ENCODE assay signal across 8 mouse cellular contexts in genomic region chr2:38826189-38826588, GRCm38 (mm10).
DNase-seq lines count a peak whose midpoint lies in the region; ATAC-seq lines count a peak whose summit lies in the region.

No protein-coding gene starts in this region.

- H3K4me1 ChIP-seq in heart, embryonic 13.5 days: peaks cover 28% of the 10 kb centered on the region
- peaks cover 7% of the 10 kb centered on the region for H3K4me1 ChIP-seq in forebrain, embryonic 14.5 days (ENCODE audit: control insufficient read depth, insufficient read depth, low read length)
- peaks cover 28% of the 10 kb centered on the region for H3K4me1 ChIP-seq in midbrain, embryonic 10.5 days

- no peak overlapping the region for H3K27ac ChIP-seq in heart, embryonic 13.5 days (replicated peaks)
- H3K27ac ChIP-seq in forebrain, embryonic 14.5 days (ENCODE audit: low read depth, low read length): no peak overlapping the region
- H3K27ac ChIP-seq in midbrain, embryonic 10.5 days (replicated peaks): peak overlapping the region; percentile 96

- intact Hi-C loops in heart, postnatal 36 days (cut with DNase I): no loop called here

- no peak for DNase-seq in heart, postnatal 36 days
- DNase-seq in MEL-GATA-1-ER (ENCODE audit: extremely low read depth, low read depth): peak; percentile 27
- DNase-seq in forebrain, embryonic 14.5 days (ENCODE audit: low spot score): peak; percentile 72
- no peak for DNase-seq in midbrain, embryonic 10.5 days (ENCODE audit: low spot score)
- DNase-seq in thymus, postnatal 36 days: no peak
- DNase-seq in cerebellum, adult 18-20 months: no peak
- DNase-seq in right cerebral cortex, postnatal 4 days: no peak

- ATAC-seq in heart, embryonic 13.5 days (ENCODE audit: extremely low read depth, insufficient number of reproducible peaks, low FRiP score, low TSS enrichment): no peak
- no peak for ATAC-seq in forebrain, embryonic 14.5 days

- H3K4me3 ChIP-seq in heart, embryonic 13.5 days: no peak overlapping the region
- no peak overlapping the region for H3K4me3 ChIP-seq in forebrain, embryonic 14.5 days (ENCODE audit: low read depth, low read length)
- H3K4me3 ChIP-seq in midbrain, embryonic 10.5 days: peak overlapping the region; percentile 63

- peaks cover 6% of the 10 kb centered on the region; the same call in 1 of the 2 replicates for H3K36me3 ChIP-seq in heart, embryonic 13.5 days
- peaks cover under 1% of the 10 kb centered on the region; the same call in 1 of the 2 replicates for H3K36me3 ChIP-seq in forebrain, embryonic 14.5 days (ENCODE audit: control insufficient read depth, insufficient read depth, low read length)
- peaks cover 15% of the 10 kb centered on the region for H3K36me3 ChIP-seq in midbrain, embryonic 10.5 days

- H3K9ac ChIP-seq in heart, embryonic 13.5 days: no peak overlapping the region
- no peak overlapping the region for H3K9ac ChIP-seq in forebrain, embryonic 14.5 days (ENCODE audit: low read length)

- peak overlapping the region; percentile 46 for H3K4me2 ChIP-seq in heart, embryonic 13.5 days
- peak overlapping the region; percentile 32; the same call in 1 of the 2 replicates for H3K4me2 ChIP-seq in forebrain, embryonic 14.5 days (ENCODE audit: low read length)

- no peaks in the 10 kb centered on the region for H3K27me3 ChIP-seq in heart, embryonic 13.5 days (replicated peaks)
- no peaks in the 10 kb centered on the region for H3K27me3 ChIP-seq in forebrain, embryonic 14.5 days (replicated peaks; ENCODE audit: control insufficient read depth, insufficient read depth, low read length)
- no peaks in the 10 kb centered on the region for H3K27me3 ChIP-seq in midbrain, embryonic 10.5 days (ENCODE audit: low read depth, poor library complexity, severe bottlenecking)

- no peaks in the 10 kb centered on the region for H3K9me3 ChIP-seq in heart, embryonic 13.5 days
- no peaks in the 10 kb centered on the region for H3K9me3 ChIP-seq in forebrain, embryonic 14.5 days (replicated peaks; ENCODE audit: control insufficient read depth, low read length)
- H3K9me3 ChIP-seq in midbrain, embryonic 10.5 days (replicated peaks): no peaks in the 10 kb centered on the region

Comparison
In these comparisons a context has a peak if more than half of its experiments do, and no peak if none do; other contexts are left out.
1. DNase-seq: peak in MEL-GATA-1-ER (single experiment) and forebrain, embryonic 14.5 days (single experiment); none in heart, postnatal 36 days (0 of 2), midbrain, embryonic 10.5 days (single experiment), thymus, postnatal 36 days (0 of 2), cerebellum, adult 18-20 months (0 of 2) and right cerebral cortex, postnatal 4 days (single experiment).